31 mouse cellular contexts compared by ENCODE assay signal in genomic region chr1:52087128-52087527, GRCm38 (mm10).
"Had no signal": no experiment of that assay in that cellular context is flagged by ENCODE, and none has a peak within 500 bp of the region (broad histone marks: within the 10 kb centered on the region; RNA-seq: fewer than 3 reads in every experiment).

No protein-coding gene starts in this region.

- H3K9me3 ChIP-seq: limb, embryonic 12.5 days; limb, embryonic 13.5 days; limb, embryonic 15.5 days; liver, embryonic 12.5 days; liver, embryonic 13.5 days; liver, embryonic 15.5 days; lung, embryonic 15.5 days; midbrain, embryonic 10.5 days; midbrain, embryonic 12.5 days; midbrain, embryonic 13.5 days; midbrain, embryonic 15.5 days; neural tube, embryonic 12.5 days had no signal

- H3K27ac ChIP-seq: limb, embryonic 12.5 days; limb, embryonic 13.5 days; limb, embryonic 15.5 days; liver, embryonic 12.5 days; liver, embryonic 13.5 days; liver, embryonic 14.5 days; liver, embryonic 15.5 days; lung, embryonic 15.5 days; macrophage; midbrain, embryonic 10.5 days; midbrain, embryonic 12.5 days; midbrain, embryonic 13.5 days; midbrain, embryonic 15.5 days; neural tube, embryonic 12.5 days had no signal

- H3K4me2 ChIP-seq: limb, embryonic 12.5 days; limb, embryonic 13.5 days; limb, embryonic 15.5 days; liver, embryonic 11.5 days; liver, embryonic 12.5 days; liver, embryonic 13.5 days; liver, embryonic 15.5 days; lung, embryonic 14.5 days; lung, embryonic 15.5 days; midbrain, embryonic 11.5 days; midbrain, embryonic 12.5 days; midbrain, embryonic 13.5 days; midbrain, embryonic 15.5 days; neural tube, embryonic 12.5 days had no signal

- H3K36me3 ChIP-seq: limb, embryonic 12.5 days; limb, embryonic 13.5 days; limb, embryonic 15.5 days; liver, embryonic 12.5 days; liver, embryonic 13.5 days; liver, embryonic 15.5 days; lung, embryonic 15.5 days; midbrain, embryonic 10.5 days; midbrain, embryonic 12.5 days; midbrain, embryonic 13.5 days; midbrain, embryonic 15.5 days; neural tube, embryonic 12.5 days had no signal

- H3K9ac ChIP-seq: limb, embryonic 12.5 days; limb, embryonic 13.5 days; limb, embryonic 15.5 days; liver, embryonic 12.5 days; liver, embryonic 13.5 days; liver, embryonic 14.5 days; liver, embryonic 15.5 days; liver, postnatal 0 days; lung, embryonic 14.5 days; lung, embryonic 15.5 days; midbrain, embryonic 12.5 days; midbrain, embryonic 13.5 days; midbrain, embryonic 15.5 days; neural tube, embryonic 12.5 days had no signal

- H3K27me3 ChIP-seq: limb, embryonic 12.5 days; limb, embryonic 13.5 days; limb, embryonic 15.5 days; liver, embryonic 12.5 days; liver, embryonic 13.5 days; liver, embryonic 15.5 days; lung, embryonic 15.5 days; megakaryocyte, embryonic 14.5 days; midbrain, embryonic 12.5 days; midbrain, embryonic 13.5 days; midbrain, embryonic 15.5 days; neural tube, embryonic 12.5 days had no signal

- H3K4me3 ChIP-seq: limb, embryonic 12.5 days; limb, embryonic 13.5 days; limb, embryonic 15.5 days; liver, embryonic 12.5 days; liver, embryonic 13.5 days; liver, embryonic 15.5 days; lung, embryonic 15.5 days; megakaryocyte, embryonic 14.5 days; midbrain, embryonic 10.5 days; midbrain, embryonic 12.5 days; midbrain, embryonic 13.5 days; midbrain, embryonic 15.5 days; myocyte; neural tube, embryonic 12.5 days had no signal

- DNase-seq: left cerebral cortex, postnatal 4 days; liver; liver, embryonic 13.5 days; liver, postnatal 0 days; lung, adult 18-20 months; lung, adult 2 months; lung, embryonic 14.5 days; lung, postnatal 10 days; lung, postnatal 14 days; lung, postnatal 36 days; lung, postnatal 4 days; midbrain, embryonic 14.5 days had no signal

- H3K4me1 ChIP-seq: limb, embryonic 12.5 days; limb, embryonic 13.5 days; limb, embryonic 15.5 days; liver, embryonic 12.5 days; liver, embryonic 13.5 days; liver, embryonic 15.5 days; lung, embryonic 15.5 days; midbrain, embryonic 10.5 days; midbrain, embryonic 12.5 days; midbrain, embryonic 13.5 days; midbrain, embryonic 15.5 days; neural tube, embryonic 12.5 days had no signal

- ATAC-seq: liver, embryonic 12.5 days; liver, postnatal 0 days; lung, postnatal 0 days; midbrain, embryonic 13.5 days; midbrain, embryonic 15.5 days; midbrain, embryonic 16.5 days had no signal
